Mouse (Mus musculus): Measurements from ENCODE around the gene Gm45837. TPM values are rescaled to one million over a fixed set of nuclear protein-coding genes. Genes with fewer than 3 reads are reported as not detected.
A peak's percentile ranks its signal among the peaks of the same experiment; 100 is the strongest.

Gene Gm45837
- polyA plus RNA-seq (2016; fragmentation: Nextera tagmentation; extraction: Ambion mirVana), result not detected in 2 replicates

DNA sequence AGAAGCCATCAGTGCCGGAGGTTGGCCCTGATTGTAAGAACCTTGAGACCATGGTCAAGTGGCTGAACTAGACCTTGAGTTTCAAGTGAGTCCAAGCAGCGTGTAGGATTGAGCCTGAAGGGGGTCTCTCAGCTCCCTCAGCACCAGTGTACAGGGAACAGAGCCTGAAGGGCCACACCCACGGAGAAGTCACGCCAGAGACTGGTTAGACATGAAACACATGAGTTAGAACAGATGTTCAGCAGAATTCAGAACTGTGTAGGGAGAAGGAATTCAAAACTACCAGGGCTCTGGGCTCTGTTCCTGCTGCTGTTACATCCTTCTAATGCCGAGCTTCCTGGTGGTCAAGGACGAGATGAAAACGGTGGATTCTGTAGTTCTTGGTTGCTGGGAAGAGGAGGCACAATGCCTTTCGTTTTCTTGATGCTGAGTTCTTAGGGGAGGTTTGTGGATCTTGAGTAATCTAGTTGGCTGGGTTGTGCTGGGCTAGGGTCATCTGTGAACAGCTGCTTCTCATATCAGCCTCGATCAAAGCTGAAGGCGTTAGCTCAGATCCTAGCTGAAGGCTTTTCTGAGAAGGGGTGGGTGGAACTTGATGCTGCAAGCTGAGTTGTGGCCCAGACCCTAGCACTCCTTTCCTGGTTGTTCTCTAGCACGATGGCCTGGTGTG is at the start of gene Gm45837:
Gm45837 (plus strand) TSS at position 620 of the 670 bp plus-strand sequence.
- Histone ChIP-seq H3K4me2 (no peak within 1 kb of the TSS), H3K4me1 (peaks cover 25% of the 10 kb centered on the region), H3K9me3 (replicated peaks) (no peaks in the 10 kb centered on the region), H3K4me3 (no peak within 1 kb of the TSS), H3K36me3 (peaks cover 58% of the 10 kb centered on the region), H3K27ac (no peak within 1 kb of the TSS), H3K9ac (no peak within 1 kb of the TSS), H3K27me3 (replicated peaks) (no peaks in the 10 kb centered on the region)
- 64% methylated on average over 11 of the region's 11 CpGs for WGBS (ENCODE audit: insufficient replicate concordance)
- ATAC-seq, result no peak

DNA sequence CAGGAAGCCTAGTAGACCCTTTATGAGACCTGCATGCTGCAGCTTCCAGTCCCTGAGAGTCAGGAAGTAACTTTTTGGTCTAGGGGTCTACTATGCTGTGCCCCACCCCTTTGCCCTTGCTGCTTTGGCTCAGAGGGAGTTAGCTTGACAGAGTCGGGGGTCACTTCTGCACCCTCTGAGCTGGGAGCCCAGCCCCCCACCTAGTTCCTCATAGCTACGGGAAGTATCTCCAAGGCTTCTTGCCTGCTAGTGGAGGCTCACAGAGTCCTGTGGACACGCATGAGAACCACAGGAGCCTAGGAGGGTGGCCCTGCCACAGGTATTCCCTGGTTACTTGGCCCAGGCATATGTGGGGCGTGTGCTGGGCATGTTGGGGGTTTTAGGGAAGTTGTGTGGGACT is 49.7 kb upstream of the Gm45837 start:
- H3K27me3 ChIP-seq (replicated peaks), result no peaks in the 10 kb centered on the region
- H3K4me3 ChIP-seq, result no peak overlapping the region
- peaks cover 50% of the 10 kb centered on the region for H3K4me1 ChIP-seq
- no peak for ATAC-seq
- no peaks in the 10 kb centered on the region for H3K36me3 ChIP-seq
- 44% methylated on average over 4 of the region's 4 CpGs for WGBS (ENCODE audit: insufficient replicate concordance)
- no peak overlapping the region for H3K9ac ChIP-seq
- H3K4me2 ChIP-seq, result no peak overlapping the region
- H3K27ac ChIP-seq, result no peak overlapping the region; the same call in 1 of the 2 replicates
- no peaks in the 10 kb centered on the region for H3K9me3 ChIP-seq (replicated peaks)

DNA sequence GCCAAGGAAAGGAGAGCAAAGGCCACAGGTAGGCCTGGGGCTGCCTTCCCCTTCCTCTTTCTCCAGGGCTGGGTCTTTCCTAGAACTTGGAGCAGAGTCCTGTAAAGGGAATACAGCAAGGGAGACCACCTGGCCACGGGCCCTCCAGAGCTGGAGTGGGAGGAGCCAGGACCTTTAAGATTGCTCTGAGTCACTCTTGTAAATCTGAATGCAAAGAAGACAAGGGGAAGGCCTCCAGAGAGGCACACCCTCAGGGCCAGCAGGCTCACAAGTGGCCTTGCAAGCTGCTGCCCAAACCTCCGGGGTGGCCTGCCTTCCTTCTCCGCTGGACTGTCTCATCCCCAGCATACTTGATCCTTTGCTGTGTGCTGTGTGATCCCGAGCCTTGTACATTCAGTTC is 48.9 kb upstream of the Gm45837 start:
- no peak overlapping the region for H3K4me2 ChIP-seq
- peaks cover 43% of the 10 kb centered on the region for H3K4me1 ChIP-seq
- H3K27ac ChIP-seq, result peak overlapping the region; percentile 38
- H3K9ac ChIP-seq, result no peak overlapping the region
- H3K27me3 ChIP-seq (replicated peaks), result no peaks in the 10 kb centered on the region
- 57% methylated on average over 4 of the region's 4 CpGs for WGBS (ENCODE audit: insufficient replicate concordance)
- no peak for ATAC-seq
- H3K36me3 ChIP-seq, result no peaks in the 10 kb centered on the region
- no peaks in the 10 kb centered on the region for H3K9me3 ChIP-seq (replicated peaks)
- no peak overlapping the region for H3K4me3 ChIP-seq

DNA sequence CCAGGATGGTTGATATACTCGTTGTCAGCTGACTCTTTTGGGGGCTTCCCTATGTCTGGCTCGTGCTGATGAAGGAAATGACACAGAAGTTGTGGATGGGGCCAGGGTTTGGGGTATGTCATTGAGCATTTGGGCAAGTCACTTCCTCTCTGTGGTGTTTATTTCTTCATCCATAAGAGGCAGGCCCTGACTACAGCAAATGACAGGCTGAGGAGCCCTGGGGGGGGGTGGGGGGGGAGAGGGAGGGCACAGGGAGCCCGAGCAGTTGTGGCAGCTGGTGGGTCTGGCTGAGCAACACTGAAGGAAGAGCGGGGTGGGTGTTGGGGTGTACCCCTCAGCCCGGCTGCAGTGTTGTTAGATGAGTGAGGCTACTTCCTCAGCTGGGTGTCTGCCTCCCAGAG is 47.9 kb upstream of the Gm45837 start:
- no peak overlapping the region for H3K9ac ChIP-seq
- 32% methylated on average over 5 of the region's 5 CpGs for whole genome bisulfite sequencing (ENCODE audit: insufficient replicate concordance)
- no peaks in the 10 kb centered on the region for H3K36me3 ChIP-seq
- H3K9me3 ChIP-seq (replicated peaks), result no peaks in the 10 kb centered on the region
- ATAC-seq, result peak; percentile 47
- H3K27ac ChIP-seq, result peak overlapping the region; percentile 49; the same call in 1 of the 2 replicates
- no peak overlapping the region for H3K4me3 ChIP-seq
- peaks cover 36% of the 10 kb centered on the region for H3K4me1 ChIP-seq
- 0 out of 2 replicates have a peak overlapping the region, but pooled peaks have one; percentile 2 for H3K4me2 ChIP-seq
- no peaks in the 10 kb centered on the region for H3K27me3 ChIP-seq (replicated peaks)

DNA sequence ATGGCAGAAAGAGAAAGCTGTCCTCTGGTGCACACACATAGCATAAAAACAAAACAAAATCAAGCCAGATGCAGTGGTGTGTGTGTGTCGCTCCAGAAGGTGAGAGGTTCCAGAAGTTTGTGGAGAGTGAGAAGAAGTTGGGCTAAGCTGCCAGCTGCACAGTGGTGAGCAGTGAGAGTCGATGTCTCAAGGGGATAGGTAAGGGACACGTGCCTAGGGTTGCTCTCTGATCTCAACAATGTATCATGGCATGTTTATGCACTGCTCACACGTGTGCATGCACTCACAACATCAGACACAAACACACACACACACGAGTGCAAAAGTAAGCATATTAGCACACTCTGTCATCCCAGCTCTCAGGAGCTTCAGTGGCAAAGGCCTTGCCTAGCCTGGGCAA is 46.8 kb upstream of the Gm45837 start:
- H3K4me2 ChIP-seq, result no peak overlapping the region
- no peaks in the 10 kb centered on the region for H3K9me3 ChIP-seq (replicated peaks)
- 73% methylated on average over 5 of the region's 5 CpGs for WGBS (ENCODE audit: insufficient replicate concordance)
- H3K27ac ChIP-seq, result no peak overlapping the region; the same call in 1 of the 2 replicates
- H3K4me1 ChIP-seq, result peaks cover 34% of the 10 kb centered on the region
- no peak overlapping the region for H3K4me3 ChIP-seq
- no peak overlapping the region for H3K9ac ChIP-seq
- H3K27me3 ChIP-seq (replicated peaks), result no peaks in the 10 kb centered on the region
- 0 out of 2 replicates have a peak, but pooled peaks cover 4% of the 10 kb centered on the region for H3K36me3 ChIP-seq
- ATAC-seq, result no peak

DNA sequence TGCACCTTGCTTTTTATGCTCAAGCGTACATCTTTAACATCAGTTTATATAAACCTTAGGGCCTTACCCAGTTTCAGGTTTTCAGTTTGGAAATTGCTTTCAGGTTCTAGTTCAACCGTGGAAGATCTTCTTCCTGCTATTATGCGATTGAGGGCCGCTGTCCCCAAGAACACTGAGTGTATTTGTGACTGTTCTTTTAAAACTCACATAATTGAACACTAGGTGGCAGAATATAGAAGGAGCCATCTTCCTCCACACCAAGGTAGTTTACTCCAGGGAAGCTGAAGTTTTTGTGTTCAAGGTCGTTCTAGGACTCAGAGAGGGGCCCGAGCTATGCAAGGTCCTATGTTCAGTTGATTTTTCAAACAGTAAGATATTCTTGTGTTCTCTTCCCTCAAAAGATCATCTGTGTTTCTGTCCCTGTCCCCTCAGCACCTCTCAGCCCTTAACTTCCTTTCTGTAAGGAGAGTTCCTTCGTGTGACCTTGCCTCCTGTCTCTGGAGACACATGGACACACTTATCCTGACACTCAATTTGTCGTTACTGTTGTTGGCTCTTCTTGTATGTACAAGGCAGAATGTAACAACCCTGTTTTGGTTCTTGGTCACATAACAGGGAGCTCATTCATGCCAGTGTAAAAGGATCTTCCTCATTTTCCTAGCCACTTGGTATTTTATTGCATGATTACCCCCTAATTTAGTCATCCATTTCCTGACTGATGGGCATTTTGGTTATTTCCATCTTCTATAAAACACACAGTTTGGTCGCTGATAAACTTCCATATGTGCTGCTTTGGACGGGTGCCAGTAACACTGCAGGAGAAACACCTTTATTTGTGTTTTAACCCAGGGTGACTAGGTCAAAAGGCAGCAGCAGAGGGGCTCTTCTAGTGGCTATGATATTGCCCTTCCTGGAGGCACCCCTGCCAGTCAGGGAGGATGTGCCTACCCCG is 42.5 kb upstream of the Gm45837 start:
- 57% methylated on average over 11 of the region's 11 CpGs for WGBS (ENCODE audit: insufficient replicate concordance)
- ATAC-seq, result no peak
- Histone ChIP-seq H3K27me3 (replicated peaks) (no peaks in the 10 kb centered on the region), H3K4me3 (no peak overlapping the region), H3K4me2 (no peak overlapping the region), H3K4me1 (peaks cover 16% of the 10 kb centered on the region), H3K9ac (no peak overlapping the region), H3K36me3 (peaks cover 22% of the 10 kb centered on the region; the same call in 1 of the 2 replicates), H3K9me3 (replicated peaks) (no peaks in the 10 kb centered on the region), H3K27ac (no peak overlapping the region)

DNA sequence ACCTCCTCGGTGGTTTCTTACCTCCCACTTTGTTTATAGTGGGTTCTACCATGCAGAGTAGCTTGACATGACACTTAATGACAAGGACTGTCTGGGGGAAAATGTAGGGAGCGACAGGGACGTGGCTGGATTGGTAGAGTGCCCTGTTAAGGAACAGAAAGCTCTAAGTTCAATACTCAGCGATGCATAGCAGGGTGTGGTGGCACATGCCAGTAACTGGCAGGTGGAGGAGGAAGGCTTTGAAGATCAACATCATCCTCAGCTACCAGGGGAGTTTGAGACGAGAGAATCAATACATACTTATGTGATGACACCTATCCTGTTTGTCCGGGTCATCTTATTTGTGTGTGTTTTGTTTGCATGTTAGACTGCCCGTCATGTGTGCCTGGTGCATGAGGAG is 41.0 kb upstream of the Gm45837 start:
- Histone ChIP-seq H3K27me3 (replicated peaks) (no peaks in the 10 kb centered on the region), H3K4me1 (peaks cover 3% of the 10 kb centered on the region; the same call in 1 of the 2 replicates), H3K4me3 (no peak overlapping the region), H3K27ac (no peak overlapping the region), H3K9ac (no peak overlapping the region), H3K4me2 (no peak overlapping the region), H3K9me3 (replicated peaks) (no peaks in the 10 kb centered on the region), H3K36me3 (peaks cover 24% of the 10 kb centered on the region; the same call in 1 of the 2 replicates)
- no peak for ATAC-seq
- WGBS (ENCODE audit: insufficient replicate concordance), result 73% methylated on average over 7 of the region's 7 CpGs

DNA sequence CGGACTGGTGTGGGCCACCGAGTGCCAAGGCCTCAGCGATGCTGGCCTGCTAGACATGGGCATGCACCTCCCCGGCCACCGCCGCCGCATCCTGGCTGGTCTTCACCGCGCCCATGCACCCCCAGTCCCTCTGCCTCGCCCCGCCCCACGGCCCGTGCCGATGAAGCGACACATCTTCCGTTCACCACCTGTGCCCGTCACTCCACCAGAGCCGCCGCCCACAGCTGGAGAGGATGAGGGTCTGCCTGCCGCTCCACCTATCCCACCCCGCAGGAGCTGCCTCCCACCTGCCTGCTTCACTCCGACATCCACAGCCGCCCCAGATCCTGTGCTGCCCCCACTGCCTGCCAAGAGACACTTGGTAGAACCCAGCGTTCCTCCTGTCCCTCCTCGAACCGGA is 37.6 kb upstream of the Gm45837 start:
- no peak overlapping the region for H3K4me3 ChIP-seq
- no peak overlapping the region for H3K27ac ChIP-seq
- no peaks in the 10 kb centered on the region for H3K27me3 ChIP-seq (replicated peaks)
- H3K9ac ChIP-seq, result no peak overlapping the region
- peaks cover 28% of the 10 kb centered on the region; the same call in 1 of the 2 replicates for H3K36me3 ChIP-seq
- ATAC-seq, result 0 out of 2 replicates have a peak, but pooled peaks have one; percentile 19
- no peaks in the 10 kb centered on the region for H3K9me3 ChIP-seq (replicated peaks)
- H3K4me2 ChIP-seq, result no peak overlapping the region
- peaks cover 12% of the 10 kb centered on the region for H3K4me1 ChIP-seq
- 85% methylated on average over 26 of the region's 26 CpGs for WGBS (ENCODE audit: insufficient replicate concordance)

DNA sequence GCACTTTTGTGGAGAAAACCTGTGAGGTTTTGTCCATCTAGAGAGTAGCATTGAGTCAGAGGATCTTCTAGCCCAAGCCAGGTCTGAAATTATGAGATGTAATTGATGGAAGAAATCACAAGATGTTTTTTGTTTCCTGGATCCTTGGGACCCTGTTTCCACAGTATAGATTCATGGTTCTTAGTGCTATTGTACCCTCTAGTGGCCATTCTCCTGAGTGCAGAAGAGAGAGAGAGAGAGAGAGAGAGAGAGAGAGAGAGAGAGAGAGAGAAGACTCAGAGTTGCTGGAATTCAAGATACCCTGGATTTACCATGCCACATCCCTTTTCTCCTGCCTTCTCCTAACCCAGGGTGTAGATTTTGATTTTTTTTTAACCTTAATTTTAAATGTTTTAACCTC is 36.5 kb upstream of the Gm45837 start:
- Histone ChIP-seq H3K27ac (no peak overlapping the region), H3K27me3 (replicated peaks) (no peaks in the 10 kb centered on the region), H3K9me3 (replicated peaks) (no peaks in the 10 kb centered on the region), H3K9ac (no peak overlapping the region), H3K4me2 (no peak overlapping the region), H3K36me3 (peaks cover 22% of the 10 kb centered on the region; the same call in 1 of the 2 replicates), H3K4me3 (no peak overlapping the region), H3K4me1 (peaks cover 23% of the 10 kb centered on the region)
- ATAC-seq, result no peak

DNA sequence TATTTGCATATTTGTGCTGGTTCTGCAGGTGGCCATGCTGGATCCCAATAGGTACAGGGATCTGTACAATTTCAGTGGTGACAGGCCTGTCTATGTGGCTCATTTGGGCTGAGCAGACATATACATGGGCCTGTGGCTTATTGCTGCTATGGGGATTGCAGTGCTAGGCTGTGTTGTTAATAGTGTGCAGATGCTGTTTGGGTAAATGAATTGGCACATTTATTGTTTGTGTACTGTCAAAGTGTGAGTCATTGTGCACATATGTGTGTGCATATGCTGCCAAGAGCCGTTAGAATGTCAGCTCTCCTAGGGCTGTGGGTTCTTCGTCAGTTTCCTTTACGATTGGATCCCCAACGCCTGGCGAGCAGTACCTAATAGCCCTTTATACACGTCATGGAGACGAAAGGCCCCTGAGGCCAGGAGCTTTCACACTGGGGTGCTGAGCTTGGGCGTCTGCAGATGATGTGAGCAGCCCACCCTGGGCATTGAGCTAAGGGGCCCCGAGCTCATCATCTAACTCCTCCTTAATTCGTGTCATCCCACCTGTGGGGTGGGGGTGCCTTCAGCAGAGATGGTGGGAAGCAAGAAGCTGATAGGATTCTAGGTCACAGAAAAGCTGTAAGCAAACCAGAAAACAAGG is 33.9 kb upstream of the Gm45837 start:
- H3K9me3 ChIP-seq (replicated peaks), result no peaks in the 10 kb centered on the region
- no peaks in the 10 kb centered on the region for H3K27me3 ChIP-seq (replicated peaks)
- H3K27ac ChIP-seq, result 0 out of 2 replicates have a peak overlapping the region, but pooled peaks have one; percentile 67
- no peak overlapping the region for H3K4me2 ChIP-seq
- H3K9ac ChIP-seq, result no peak overlapping the region
- WGBS (ENCODE audit: insufficient replicate concordance), result 74% methylated on average over 10 of the region's 10 CpGs
- H3K4me3 ChIP-seq, result no peak overlapping the region
- ATAC-seq, result no peak
- peaks cover 23% of the 10 kb centered on the region for H3K36me3 ChIP-seq
- H3K4me1 ChIP-seq, result peaks cover 33% of the 10 kb centered on the region

DNA sequence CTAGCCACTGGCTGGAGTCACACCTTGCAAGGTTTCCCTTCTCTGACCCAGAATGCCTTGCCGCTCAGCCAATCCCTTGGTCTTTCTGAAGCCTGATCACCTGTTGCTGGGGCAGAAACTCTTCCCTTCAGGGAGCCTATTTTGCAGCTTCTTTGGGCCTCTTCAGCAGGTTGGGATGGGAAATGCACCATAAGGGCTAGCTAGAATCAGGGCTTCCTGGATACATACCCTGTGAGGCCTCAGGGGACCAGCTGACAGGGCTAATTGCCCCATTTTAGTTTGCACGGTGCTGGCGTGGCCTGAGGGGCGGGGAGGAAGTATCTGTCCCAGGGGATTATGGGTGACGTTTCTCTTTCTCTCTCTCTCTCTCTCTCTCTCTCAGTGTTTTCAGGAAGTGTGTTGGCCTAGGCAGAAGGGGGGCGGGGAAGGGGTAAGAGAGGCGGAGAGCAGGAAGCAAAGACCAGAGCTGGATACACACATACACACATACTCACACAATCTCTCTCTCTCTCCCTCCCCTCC is 32.9 kb upstream of the Gm45837 start:
- 20% methylated on average over 7 of the region's 7 CpGs for WGBS (ENCODE audit: insufficient replicate concordance)
- Histone ChIP-seq H3K4me3 (peak overlapping the region; percentile 34), H3K9me3 (replicated peaks) (no peaks in the 10 kb centered on the region), H3K4me2 (peak overlapping the region; percentile 57), H3K4me1 (peaks cover 37% of the 10 kb centered on the region), H3K36me3 (peaks cover 23% of the 10 kb centered on the region), H3K27ac (peak overlapping the region; percentile 67), H3K27me3 (replicated peaks) (no peaks in the 10 kb centered on the region), H3K9ac (0 out of 2 replicates have a peak overlapping the region, but pooled peaks have one; percentile 12)
- peak; percentile 74 for ATAC-seq
